Mouse (Mus musculus) CD4-positive, CD25-positive, alpha-beta regulatory T cell (primary cell): ENCODE measurements around the gene Mef2b. TPM values are rescaled to one million over a fixed set of nuclear protein-coding genes. Genes with fewer than 3 reads are reported as not detected.

ENCODE experiments used
- polyA plus RNA-seq: library from polyadenylated mRNA; unstranded; fragments of 100-300 nt; shearing (Covaris generic); gene quantifications from one replicate; pipeline ENCODE4 v1.2.1, GENCODE M21; 2017

Gene Mef2b
- polyA plus RNA-seq: 1.3 TPM

GRCm38 (mm10) chr8:70139026-70139857 lies at the start of gene Mef2b, which contains the start of the genes Rfxank and Borcs8:
TSS of gene Mef2b (plus strand) at chr8:70139711.
TSS of gene Rfxank (minus strand) at chr8:70139154.
TSS of gene Borcs8 (plus strand) at chr8:70139499.

GRCm38 (mm10) chr8:70120667-70121066 lies 18.8 kb upstream of the Mef2b start, which contains the start of gene Ncan:
TSS of gene Ncan (minus strand) at chr8:70120873.

GRCm38 (mm10) chr8:70131166-70131883 lies 8.2 kb upstream of the Mef2b start, which contains the start of gene Nr2c2ap:
TSS of gene Nr2c2ap (plus strand) at chr8:70131333.

GRCm38 (mm10) chr8:70172043-70172681 lies 32.7 kb downstream of the Mef2b start, which contains the start of gene Tmem161a:
TSS of gene Tmem161a (plus strand) at chr8:70172356.

GRCm38 (mm10) chr8:70212112-70213055 lies 72.9 kb downstream of the Mef2b start, which contains the start of gene Slc25a42:
TSS of gene Slc25a42 (minus strand) at chr8:70212305.

Other genes with a start within 250 kb of the Mef2b start
- 4.1 TPM for gene Tssk6, start 237.5 kb upstream of the Mef2b start, polyA plus RNA-seq
- gene Ndufa13, start 237.2 kb upstream of the Mef2b start, polyA plus RNA-seq: 163 TPM
- gene Yjefn3, start 237.0 kb upstream of the Mef2b start, polyA plus RNA-seq: 3.1 TPM
- gene Gatad2a, start 143.3 kb upstream of the Mef2b start, polyA plus RNA-seq: 125 TPM
- gene Mau2, start 97.0 kb upstream of the Mef2b start, polyA plus RNA-seq: 104 TPM
- 68.9 TPM for gene Sugp1, start 96.9 kb upstream of the Mef2b start, polyA plus RNA-seq
- gene Tm6sf2, start 66.8 kb upstream of the Mef2b start, polyA plus RNA-seq: 0.78 TPM
- gene Hapln4, start 56.3 kb upstream of the Mef2b start, polyA plus RNA-seq: not detected
- gene Ncan, start 18.8 kb upstream of the Mef2b start, polyA plus RNA-seq: 0.02 TPM
- 60.4 TPM for gene Nr2c2ap, start 8.4 kb upstream of the Mef2b start, polyA plus RNA-seq
- 35.4 TPM for gene Rfxank, start 557 bp upstream of the Mef2b start, polyA plus RNA-seq
- 59.2 TPM for gene Borcs8, start 212 bp upstream of the Mef2b start, polyA plus RNA-seq
- 49.3 TPM for gene Tmem161a, start 32.6 kb downstream of the Mef2b start, polyA plus RNA-seq
- gene Slc25a42, start 72.6 kb downstream of the Mef2b start, polyA plus RNA-seq: 15.5 TPM
- 44.0 TPM for gene Sugp2, start 94.5 kb downstream of the Mef2b start, polyA plus RNA-seq
- 11.7 TPM for gene Armc6, start 94.8 kb downstream of the Mef2b start, polyA plus RNA-seq
- 6.7 TPM for gene Homer3, start 143.1 kb downstream of the Mef2b start, polyA plus RNA-seq
- gene Ddx49, start 162.8 kb downstream of the Mef2b start, polyA plus RNA-seq: 56.7 TPM
- 351 TPM for gene Cope, start 162.8 kb downstream of the Mef2b start, polyA plus RNA-seq
- not detected for gene Cers1, start 176.1 kb downstream of the Mef2b start, polyA plus RNA-seq
- gene Gdf1, start 190.1 kb downstream of the Mef2b start, polyA plus RNA-seq: 0.57 TPM
- 90.9 TPM for gene Upf1, start 213.6 kb downstream of the Mef2b start, polyA plus RNA-seq
- gene Comp, start 233.8 kb downstream of the Mef2b start, polyA plus RNA-seq: 2.5 TPM